Mouse (Mus musculus) heart, embryonic 10.5 days (tissue): ENCODE measurements around the gene Glp2r. TPM values are rescaled to one million over a fixed set of nuclear protein-coding genes. Genes with fewer than 3 reads are reported as not detected.

Experiments used
- DNase-seq: peaks from one replicate; pipeline ENCODE4 v3.0.0-alpha.2; 2017; ENCODE audit warnings: low spot score
- H3K27ac ChIP-seq: fragments of 300-500 bp; sonication (generic); 2 replicates; pipeline ENCODE4 v1.5.1; 2016; ENCODE audit warnings: mild to moderate bottlenecking
- H3K27me3 ChIP-seq: fragments of 300-500 bp; sonication (generic); 2 replicates; pipeline ENCODE4 v1.6.1; 2016; ENCODE audit warnings: mild to moderate bottlenecking; ENCODE audit not compliant: poor library complexity, insufficient read depth, severe bottlenecking
- H3K36me3 ChIP-seq: fragments of 300-500 bp; sonication (generic); 2 replicates; pipeline ENCODE4 v1.6.1; 2016; ENCODE audit warnings: mild to moderate bottlenecking, moderate library complexity
- H3K4me1 ChIP-seq: fragments of 300-500 bp; sonication (generic); 2 replicates; pipeline ENCODE4 v1.6.1; 2016; ENCODE audit warnings: mild to moderate bottlenecking
- H3K4me3 ChIP-seq: fragments of 300-500 bp; sonication (generic); 2 replicates; pipeline ENCODE4 v1.5.1; 2016; ENCODE audit warnings: mild to moderate bottlenecking, moderate library complexity
- H3K9me3 ChIP-seq: fragments of 300-500 bp; sonication (generic); 2 replicates; pipeline ENCODE4 v1.6.1; 2016; ENCODE audit warnings: mild to moderate bottlenecking, moderate library complexity
- WGBS: fragments of 180-500 bp; shearing (Covaris S2); methylation state at CpG from one replicate; pipeline ENCODE4 v1.1.7; 2016; 5-methylcytosine and 5-hydroxymethylcytosine counted together
- polyA plus RNA-seq: library from polyadenylated mRNA; unstranded; fragments of >200 nt; fragmentation: Nextera tagmentation; extraction: Ambion mirVana; gene quantifications from 2 replicates; pipeline ENCODE4 v1.2.1, GENCODE M21; 2016

Gene Glp2r
- polyA plus RNA-seq, 1 experiment from 2014 or later: 0.03 TPM

GRCm38 (mm10) chr11:67771691-67772090 lies 738 bp upstream of the Glp2r start:
- 80% methylated on average over 2 of the region's 2 CpGs for WGBS
- no peaks in the 10 kb centered on the region for H3K9me3 ChIP-seq

GRCm38 (mm10) chr11:67757373-67758167 lies 13.4 kb downstream of the Glp2r start:
- no peaks in the 10 kb centered on the region for H3K4me1 ChIP-seq
- H3K27me3 ChIP-seq: peaks cover 7% of the 10 kb centered on the region; the same call in 1 of the 2 replicates
- H3K27ac ChIP-seq: no peak overlapping the region
- WGBS: 62% methylated on average over 15 of the region's 15 CpGs
- no peak for DNase-seq
- no peaks in the 10 kb centered on the region for H3K36me3 ChIP-seq
- no peaks in the 10 kb centered on the region for H3K9me3 ChIP-seq
- H3K4me3 ChIP-seq: no peak overlapping the region

More at GRCm38 (mm10) chr11:67771691-67772090, 738 bp upstream of the Glp2r start:
- H3K4me1 ChIP-seq: no peaks in the 10 kb centered on the region
- no peak overlapping the region for H3K4me3 ChIP-seq
- H3K36me3 ChIP-seq: no peaks in the 10 kb centered on the region
- 0 out of 2 replicates have a peak, but pooled peaks cover 9% of the 10 kb centered on the region for H3K27me3 ChIP-seq
- DNase-seq: no peak
- H3K27ac ChIP-seq: no peak overlapping the region

- no peaks in the 10 kb centered on the region for H3K4me1 ChIP-seq
- no peaks in the 10 kb centered on the region for H3K9me3 ChIP-seq
- H3K4me3 ChIP-seq: no peak overlapping the region
- no peak for DNase-seq
- H3K36me3 ChIP-seq: no peaks in the 10 kb centered on the region
- peaks cover 7% of the 10 kb centered on the region; the same call in 1 of the 2 replicates for H3K27me3 ChIP-seq
- 100% methylated on average over 1 of the region's 1 CpGs for whole genome bisulfite sequencing
- no peak overlapping the region for H3K27ac ChIP-seq
Observed at GRCm38 (mm10) chr11:67756287-67756686, 14.7 kb downstream of the Glp2r start.

GRCm38 (mm10) chr11:67741569-67741968 lies 29.4 kb downstream of the Glp2r start:
- Histone ChIP-seq H3K27me3 (no peaks in the 10 kb centered on the region), H3K9me3 (no peaks in the 10 kb centered on the region), H3K4me3 (no peak overlapping the region), H3K36me3 (no peaks in the 10 kb centered on the region), H3K4me1 (no peaks in the 10 kb centered on the region), H3K27ac (no peak overlapping the region)
- DNase-seq: no peak

GRCm38 (mm10) chr11:67738846-67739490 lies 32.0 kb downstream of the Glp2r start:
- 83% methylated on average over 5 of the region's 5 CpGs for WGBS
- no peaks in the 10 kb centered on the region for H3K9me3 ChIP-seq
- H3K36me3 ChIP-seq: no peaks in the 10 kb centered on the region
- H3K4me3 ChIP-seq: no peak overlapping the region
- no peak overlapping the region for H3K27ac ChIP-seq
- DNase-seq: no peak
- H3K27me3 ChIP-seq: no peaks in the 10 kb centered on the region
- H3K4me1 ChIP-seq: no peaks in the 10 kb centered on the region

GRCm38 (mm10) chr11:67738345-67738744 lies 32.6 kb downstream of the Glp2r start:
- DNase-seq: no peak
- Histone ChIP-seq H3K4me3 (no peak overlapping the region), H3K36me3 (no peaks in the 10 kb centered on the region), H3K27me3 (no peaks in the 10 kb centered on the region), H3K4me1 (no peaks in the 10 kb centered on the region), H3K27ac (no peak overlapping the region), H3K9me3 (no peaks in the 10 kb centered on the region)
- WGBS: 80% methylated on average over 6 of the region's 6 CpGs

GRCm38 (mm10) chr11:67734597-67734996 lies 36.4 kb downstream of the Glp2r start:
- no peak for DNase-seq
- 62% methylated on average over 3 of the region's 3 CpGs for WGBS
- Histone ChIP-seq H3K27me3 (no peaks in the 10 kb centered on the region), H3K27ac (no peak overlapping the region), H3K36me3 (no peaks in the 10 kb centered on the region), H3K4me3 (no peak overlapping the region), H3K4me1 (no peaks in the 10 kb centered on the region), H3K9me3 (no peaks in the 10 kb centered on the region)

GRCm38 (mm10) chr11:67733726-67734125 lies 37.2 kb downstream of the Glp2r start:
- Histone ChIP-seq H3K27ac (no peak overlapping the region), H3K27me3 (no peaks in the 10 kb centered on the region), H3K4me3 (no peak overlapping the region), H3K9me3 (no peaks in the 10 kb centered on the region), H3K4me1 (no peaks in the 10 kb centered on the region), H3K36me3 (no peaks in the 10 kb centered on the region)
- DNase-seq: no peak
- 75% methylated on average over 1 of the region's 1 CpGs for WGBS

GRCm38 (mm10) chr11:67731056-67731455 lies 39.9 kb downstream of the Glp2r start:
- no peak overlapping the region for H3K27ac ChIP-seq
- H3K27me3 ChIP-seq: no peaks in the 10 kb centered on the region
- no peak overlapping the region for H3K4me3 ChIP-seq
- H3K9me3 ChIP-seq: no peaks in the 10 kb centered on the region
- 97% methylated on average over 2 of the region's 2 CpGs for WGBS
- no peak for DNase-seq
- no peaks in the 10 kb centered on the region for H3K4me1 ChIP-seq
- H3K36me3 ChIP-seq: no peaks in the 10 kb centered on the region

GRCm38 (mm10) chr11:67728726-67729125 lies 42.2 kb downstream of the Glp2r start:
- no peaks in the 10 kb centered on the region for H3K36me3 ChIP-seq
- no peak overlapping the region for H3K4me3 ChIP-seq
- no peaks in the 10 kb centered on the region for H3K9me3 ChIP-seq
- DNase-seq: no peak
- no peaks in the 10 kb centered on the region for H3K27me3 ChIP-seq
- H3K4me1 ChIP-seq: no peaks in the 10 kb centered on the region
- H3K27ac ChIP-seq: no peak overlapping the region

GRCm38 (mm10) chr11:67727095-67727494 lies 43.9 kb downstream of the Glp2r start:
- 78% methylated on average over 6 of the region's 6 CpGs for WGBS
- no peaks in the 10 kb centered on the region for H3K27me3 ChIP-seq
- H3K36me3 ChIP-seq: no peaks in the 10 kb centered on the region
- H3K27ac ChIP-seq: no peak overlapping the region
- no peak overlapping the region for H3K4me3 ChIP-seq
- no peak for DNase-seq
- no peaks in the 10 kb centered on the region for H3K9me3 ChIP-seq
- H3K4me1 ChIP-seq: no peaks in the 10 kb centered on the region

GRCm38 (mm10) chr11:67723231-67724013 lies 47.5 kb downstream of the Glp2r start:
- H3K4me3 ChIP-seq: no peak overlapping the region
- H3K9me3 ChIP-seq: no peaks in the 10 kb centered on the region
- 72% methylated on average over 8 of the region's 8 CpGs for WGBS
- no peaks in the 10 kb centered on the region for H3K36me3 ChIP-seq
- no peaks in the 10 kb centered on the region for H3K4me1 ChIP-seq
- H3K27ac ChIP-seq: no peak overlapping the region
- no peak for DNase-seq
- H3K27me3 ChIP-seq: no peaks in the 10 kb centered on the region
